Mouse (Mus musculus) retina, adult 2 months (tissue): ENCODE results near the gene Camta2.

Experiments
- DNase-seq: peaks from one replicate; pipeline ENCODE4 v3.0.0-alpha.2; 2012; ENCODE audit warnings: low read depth, low spot score

Camta2 gene

GRCm38 (mm10) chr11:70687601-70688199 lies at the start of gene Camta2:
TSS of gene Camta2 (minus strand) at chr11:70688105.
- no peak for DNase-seq

GRCm38 (mm10) chr11:70733256-70733655 lies 45.4 kb upstream of the Camta2 start:
- DNase-seq: no peak

- no peak for DNase-seq
Observed at GRCm38 (mm10) chr11:70731178-70731577, 43.3 kb upstream of the Camta2 start.

GRCm38 (mm10) chr11:70730427-70731038 lies 42.6 kb upstream of the Camta2 start:
- DNase-seq: no peak

- DNase-seq: no peak
Observed at GRCm38 (mm10) chr11:70727385-70727784, 39.5 kb upstream of the Camta2 start.

GRCm38 (mm10) chr11:70726585-70726984 lies 38.7 kb upstream of the Camta2 start:
- no peak for DNase-seq

- no peak for DNase-seq
Observed at GRCm38 (mm10) chr11:70724706-70725105, 36.8 kb upstream of the Camta2 start.

- no peak for DNase-seq
Observed at GRCm38 (mm10) chr11:70721072-70721471, 33.2 kb upstream of the Camta2 start.

- no peak for DNase-seq
Observed at GRCm38 (mm10) chr11:70720567-70720966, 32.7 kb upstream of the Camta2 start.

- no peak for DNase-seq
Observed at GRCm38 (mm10) chr11:70718481-70718880, 30.6 kb upstream of the Camta2 start.

- DNase-seq: no peak
Observed at GRCm38 (mm10) chr11:70715832-70716231, 27.9 kb upstream of the Camta2 start.

- no peak for DNase-seq
Observed at GRCm38 (mm10) chr11:70713222-70713621, 25.3 kb upstream of the Camta2 start.

- no peak for DNase-seq
Observed at GRCm38 (mm10) chr11:70711026-70711425, 23.1 kb upstream of the Camta2 start.

GRCm38 (mm10) chr11:70706127-70706526 lies 18.2 kb upstream of the Camta2 start:
- no peak for DNase-seq

- DNase-seq: no peak
Observed at GRCm38 (mm10) chr11:70702781-70703180, 14.9 kb upstream of the Camta2 start.

- no peak for DNase-seq
Observed at GRCm38 (mm10) chr11:70701984-70702733, 14.3 kb upstream of the Camta2 start.

- no peak for DNase-seq
Observed at GRCm38 (mm10) chr11:70701221-70701955, 13.5 kb upstream of the Camta2 start.

- DNase-seq: no peak
Observed at GRCm38 (mm10) chr11:70700613-70701012, 12.7 kb upstream of the Camta2 start.

GRCm38 (mm10) chr11:70699722-70700556 lies 12.0 kb upstream of the Camta2 start, which contains the start of the genes Inca1 and Kif1c:
TSS of gene Inca1 (minus strand) at chr11:70700155.
TSS of gene Kif1c (plus strand) at chr11:70700548.
- DNase-seq: peak; percentile 85

GRCm38 (mm10) chr11:70699051-70699450 lies 11.1 kb upstream of the Camta2 start:
- no peak for DNase-seq

GRCm38 (mm10) chr11:70697376-70697775 lies 9.5 kb upstream of the Camta2 start:
- no peak for DNase-seq
